Mouse (Mus musculus) megakaryocyte, embryonic 14.5 days (primary cell): ENCODE results near the gene Lias.

Source experiments
- FLI1 ChIP-seq: IDR thresholded peaks from 2 replicates; pipeline ENCODE4 v1.6.1; 2012; ENCODE audit warnings: low read length, inconsistent platforms, mixed read lengths
- GATA1 ChIP-seq: IDR thresholded peaks from 3 replicates; pipeline ENCODE4 v1.6.1; 2012; ENCODE audit warnings: mixed read lengths, low read length, inconsistent platforms, borderline replicate concordance

- TF ChIP-seq GATA1: no peak
- no peak for TF ChIP-seq FLI1
Measured at GRCm38 (mm10) chr5:65374746-65375145, 16.6 kb upstream of the Lias start.
